Mouse (Mus musculus): Measurements from ENCODE around the gene Ankar. TPM values are rescaled to one million over a fixed set of nuclear protein-coding genes. Genes with fewer than 3 reads are reported as not detected.

Ankar gene
- polyA plus RNA-seq, 1 experiment from 2014 or later = not detected

- no peaks in the 10 kb centered on the region for H3K9me3 ChIP-seq (ENCODE audit: control insufficient read depth, low read length)
- 55% methylated on average over 10 of the region's 10 CpGs for WGBS
- peaks cover 5% of the 10 kb centered on the region; the same call in 1 of the 2 replicates for H3K4me1 ChIP-seq (ENCODE audit: control insufficient read depth, insufficient read depth, low read length)
- no peak for ATAC-seq (ENCODE audit: low FRiP score, low TSS enrichment)
- no peak overlapping the region for H3K9ac ChIP-seq (ENCODE audit: low read depth, low read length)
- H3K4me3 ChIP-seq (ENCODE audit: low read length) = no peak overlapping the region
- H3K36me3 ChIP-seq (ENCODE audit: control insufficient read depth, insufficient read depth, low read length) = no peaks in the 10 kb centered on the region
- no peak overlapping the region for H3K27ac ChIP-seq (ENCODE audit: low read depth, low read length)
- H3K27me3 ChIP-seq (ENCODE audit: control insufficient read depth, insufficient read depth, low read length) = no peaks in the 10 kb centered on the region
- no peak overlapping the region for H3K4me2 ChIP-seq (replicated peaks; ENCODE audit: low read depth, low read length)
Observed at GRCm38 (mm10) chr1:72730126-72730525, 29.7 kb upstream of the Ankar start.

- H3K27ac ChIP-seq (ENCODE audit: low read depth, low read length) = no peak overlapping the region
- peaks cover 5% of the 10 kb centered on the region; the same call in 1 of the 2 replicates for H3K4me1 ChIP-seq (ENCODE audit: control insufficient read depth, insufficient read depth, low read length)
- no peaks in the 10 kb centered on the region for H3K9me3 ChIP-seq (ENCODE audit: control insufficient read depth, low read length)
- no peaks in the 10 kb centered on the region for H3K36me3 ChIP-seq (ENCODE audit: control insufficient read depth, insufficient read depth, low read length)
- no peak overlapping the region for H3K4me2 ChIP-seq (replicated peaks; ENCODE audit: low read depth, low read length)
- WGBS = 24% methylated on average over 4 of the region's 4 CpGs
- no peak overlapping the region for H3K4me3 ChIP-seq (ENCODE audit: low read length)
- no peak overlapping the region for H3K9ac ChIP-seq (ENCODE audit: low read depth, low read length)
- no peaks in the 10 kb centered on the region for H3K27me3 ChIP-seq (ENCODE audit: control insufficient read depth, insufficient read depth, low read length)
- peak; percentile 44; the same call in 1 of the 2 replicates for ATAC-seq (ENCODE audit: low FRiP score, low TSS enrichment)
Observed at GRCm38 (mm10) chr1:72728781-72729180, 28.4 kb upstream of the Ankar start.

- no peaks in the 10 kb centered on the region for H3K27me3 ChIP-seq (ENCODE audit: control insufficient read depth, insufficient read depth, low read length)
- no peak overlapping the region for H3K4me2 ChIP-seq (replicated peaks; ENCODE audit: low read depth, low read length)
- 86% methylated on average over 13 of the region's 13 CpGs for WGBS
- no peaks in the 10 kb centered on the region for H3K9me3 ChIP-seq (ENCODE audit: control insufficient read depth, low read length)
- H3K36me3 ChIP-seq (ENCODE audit: control insufficient read depth, insufficient read depth, low read length) = no peaks in the 10 kb centered on the region
- no peak overlapping the region for H3K4me3 ChIP-seq (ENCODE audit: low read length)
- H3K4me1 ChIP-seq (ENCODE audit: control insufficient read depth, insufficient read depth, low read length) = peaks cover 5% of the 10 kb centered on the region; the same call in 1 of the 2 replicates
- no peak overlapping the region for H3K9ac ChIP-seq (ENCODE audit: low read depth, low read length)
- no peak overlapping the region for H3K27ac ChIP-seq (ENCODE audit: low read depth, low read length)
- no peak for ATAC-seq (ENCODE audit: low FRiP score, low TSS enrichment)
Observed at GRCm38 (mm10) chr1:72725941-72726340, 25.6 kb upstream of the Ankar start.

GRCm38 (mm10) chr1:72724354-72724753 is 24.0 kb upstream of the Ankar start:
- Histone ChIP-seq H3K36me3 (ENCODE audit: control insufficient read depth, insufficient read depth, low read length) (no peaks in the 10 kb centered on the region), H3K4me1 (ENCODE audit: control insufficient read depth, insufficient read depth, low read length) (peaks cover 4% of the 10 kb centered on the region; the same call in 1 of the 2 replicates), H3K4me2 (replicated peaks; ENCODE audit: low read depth, low read length) (no peak overlapping the region), H3K4me3 (ENCODE audit: low read length) (no peak overlapping the region), H3K27ac (ENCODE audit: low read depth, low read length) (no peak overlapping the region), H3K27me3 (ENCODE audit: control insufficient read depth, insufficient read depth, low read length) (no peaks in the 10 kb centered on the region), H3K9me3 (ENCODE audit: control insufficient read depth, low read length) (no peaks in the 10 kb centered on the region), H3K9ac (ENCODE audit: low read depth, low read length) (no peak overlapping the region)
- no peak for ATAC-seq (ENCODE audit: low FRiP score, low TSS enrichment)
- 88% methylated on average over 2 of the region's 2 CpGs for WGBS

- Histone ChIP-seq H3K4me2 (replicated peaks; ENCODE audit: low read depth, low read length) (no peak overlapping the region), H3K27ac (ENCODE audit: low read depth, low read length) (no peak overlapping the region), H3K9ac (ENCODE audit: low read depth, low read length) (no peak overlapping the region), H3K36me3 (ENCODE audit: control insufficient read depth, insufficient read depth, low read length) (no peaks in the 10 kb centered on the region), H3K9me3 (ENCODE audit: control insufficient read depth, low read length) (no peaks in the 10 kb centered on the region), H3K4me3 (ENCODE audit: low read length) (no peak overlapping the region), H3K4me1 (ENCODE audit: control insufficient read depth, insufficient read depth, low read length) (peaks cover 4% of the 10 kb centered on the region; the same call in 1 of the 2 replicates), H3K27me3 (ENCODE audit: control insufficient read depth, insufficient read depth, low read length) (no peaks in the 10 kb centered on the region)
- 44% methylated on average over 8 of the region's 8 CpGs for WGBS
- no peak for ATAC-seq (ENCODE audit: low FRiP score, low TSS enrichment)
Observed at GRCm38 (mm10) chr1:72722646-72723045, 22.3 kb upstream of the Ankar start.

GRCm38 (mm10) chr1:72720115-72720725 is 19.8 kb upstream of the Ankar start:
- Histone ChIP-seq H3K4me3 (ENCODE audit: low read length) (no peak overlapping the region), H3K36me3 (ENCODE audit: control insufficient read depth, insufficient read depth, low read length) (peaks cover 5% of the 10 kb centered on the region; the same call in 1 of the 2 replicates), H3K4me2 (replicated peaks; ENCODE audit: low read depth, low read length) (no peak overlapping the region), H3K9me3 (ENCODE audit: control insufficient read depth, low read length) (no peaks in the 10 kb centered on the region), H3K4me1 (ENCODE audit: control insufficient read depth, insufficient read depth, low read length) (peaks cover 4% of the 10 kb centered on the region; the same call in 1 of the 2 replicates), H3K27ac (ENCODE audit: low read depth, low read length) (no peak overlapping the region), H3K27me3 (ENCODE audit: control insufficient read depth, insufficient read depth, low read length) (no peaks in the 10 kb centered on the region), H3K9ac (ENCODE audit: low read depth, low read length) (no peak overlapping the region)
- WGBS = 53% methylated on average over 6 of the region's 6 CpGs
- no peak for ATAC-seq (ENCODE audit: low FRiP score, low TSS enrichment)

- H3K27ac ChIP-seq (ENCODE audit: low read depth, low read length) = no peak overlapping the region
- ATAC-seq (ENCODE audit: low FRiP score, low TSS enrichment) = peak; percentile 38
- no peak overlapping the region for H3K4me2 ChIP-seq (replicated peaks; ENCODE audit: low read depth, low read length)
- no peaks in the 10 kb centered on the region for H3K27me3 ChIP-seq (ENCODE audit: control insufficient read depth, insufficient read depth, low read length)
- H3K9me3 ChIP-seq (ENCODE audit: control insufficient read depth, low read length) = no peaks in the 10 kb centered on the region
- H3K4me1 ChIP-seq (ENCODE audit: control insufficient read depth, insufficient read depth, low read length) = peaks cover 9% of the 10 kb centered on the region; the same call in 1 of the 2 replicates
- H3K36me3 ChIP-seq (ENCODE audit: control insufficient read depth, insufficient read depth, low read length) = peaks cover 19% of the 10 kb centered on the region
- 30% methylated on average over 5 of the region's 5 CpGs for WGBS
- H3K4me3 ChIP-seq (ENCODE audit: low read length) = no peak overlapping the region
- no peak overlapping the region for H3K9ac ChIP-seq (ENCODE audit: low read depth, low read length)
Observed at GRCm38 (mm10) chr1:72718846-72719245, 18.5 kb upstream of the Ankar start.

- H3K36me3 ChIP-seq (ENCODE audit: control insufficient read depth, insufficient read depth, low read length) = peaks cover 31% of the 10 kb centered on the region
- 88% methylated on average over 7 of the region's 7 CpGs for WGBS
- no peak overlapping the region for H3K9ac ChIP-seq (ENCODE audit: low read depth, low read length)
- no peak for ATAC-seq (ENCODE audit: low FRiP score, low TSS enrichment)
- no peak overlapping the region for H3K27ac ChIP-seq (ENCODE audit: low read depth, low read length)
- H3K9me3 ChIP-seq (ENCODE audit: control insufficient read depth, low read length) = no peaks in the 10 kb centered on the region
- no peak overlapping the region for H3K4me2 ChIP-seq (replicated peaks; ENCODE audit: low read depth, low read length)
- no peak overlapping the region for H3K4me3 ChIP-seq (ENCODE audit: low read length)
- peaks cover 19% of the 10 kb centered on the region for H3K4me1 ChIP-seq (ENCODE audit: control insufficient read depth, insufficient read depth, low read length)
- H3K27me3 ChIP-seq (ENCODE audit: control insufficient read depth, insufficient read depth, low read length) = no peaks in the 10 kb centered on the region
Observed at GRCm38 (mm10) chr1:72717540-72717939, 17.2 kb upstream of the Ankar start.

- Histone ChIP-seq H3K4me2 (replicated peaks; ENCODE audit: low read depth, low read length) (no peak overlapping the region), H3K4me1 (ENCODE audit: control insufficient read depth, insufficient read depth, low read length) (peaks cover 23% of the 10 kb centered on the region), H3K9ac (ENCODE audit: low read depth, low read length) (no peak overlapping the region), H3K4me3 (ENCODE audit: low read length) (no peak overlapping the region), H3K27me3 (ENCODE audit: control insufficient read depth, insufficient read depth, low read length) (no peaks in the 10 kb centered on the region), H3K9me3 (ENCODE audit: control insufficient read depth, low read length) (no peaks in the 10 kb centered on the region), H3K36me3 (ENCODE audit: control insufficient read depth, insufficient read depth, low read length) (peaks cover 31% of the 10 kb centered on the region), H3K27ac (ENCODE audit: low read depth, low read length) (no peak overlapping the region)
- ATAC-seq (ENCODE audit: low FRiP score, low TSS enrichment) = no peak
- WGBS = 8% methylated on average over 5 of the region's 5 CpGs
Observed at GRCm38 (mm10) chr1:72716926-72717325, 16.5 kb upstream of the Ankar start.

All from kidney, embryonic 14.5 days (tissue).